Mouse (Mus musculus): ENCODE results near the gene Aox1.
A peak's percentile ranks its signal among the peaks of the same experiment; 100 is the strongest.

Aox1 gene

DNA sequence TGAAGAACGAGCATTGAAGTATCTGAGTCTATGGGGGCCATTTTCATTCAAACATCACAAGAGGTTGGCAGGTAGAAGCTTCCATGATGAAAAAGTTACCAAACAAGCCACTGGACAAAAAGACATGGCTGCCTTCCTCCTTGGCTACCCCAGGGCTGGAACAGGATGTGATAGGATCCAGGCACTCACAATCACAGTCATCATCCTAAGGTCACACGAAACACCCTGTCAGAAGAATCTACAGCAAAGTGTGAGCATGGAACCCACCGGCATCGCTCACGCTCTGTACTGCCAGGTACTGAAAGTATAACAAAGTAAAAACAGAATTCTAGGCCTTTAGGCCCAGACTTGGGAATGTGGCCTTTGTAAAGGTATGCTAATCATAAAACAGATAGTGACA, 80.5 kb downstream of the Aox1 start:
- DNase-seq (ENCODE audit: low spot score), result no peak

DNA sequence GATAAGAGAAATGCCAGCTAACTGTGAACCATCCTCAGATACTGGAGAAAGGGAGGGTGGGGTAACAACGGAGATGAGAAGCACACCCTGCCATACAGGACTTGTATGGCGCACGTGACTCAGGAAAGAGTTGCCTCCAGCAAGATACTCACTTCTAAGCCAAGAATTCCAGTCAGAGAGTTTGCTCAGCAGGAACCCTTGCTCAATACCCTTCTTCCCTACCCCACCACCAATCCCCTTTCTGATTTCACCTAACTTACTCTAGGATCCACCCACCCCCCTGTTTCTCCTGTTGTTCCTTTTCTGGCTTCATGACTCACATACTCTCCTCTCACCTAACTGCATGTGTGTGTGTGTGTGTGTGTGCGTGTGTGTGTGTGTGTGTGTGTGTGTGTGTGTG, 81.6 kb downstream of the Aox1 start:
- DNase-seq (ENCODE audit: low spot score), result no peak

DNA sequence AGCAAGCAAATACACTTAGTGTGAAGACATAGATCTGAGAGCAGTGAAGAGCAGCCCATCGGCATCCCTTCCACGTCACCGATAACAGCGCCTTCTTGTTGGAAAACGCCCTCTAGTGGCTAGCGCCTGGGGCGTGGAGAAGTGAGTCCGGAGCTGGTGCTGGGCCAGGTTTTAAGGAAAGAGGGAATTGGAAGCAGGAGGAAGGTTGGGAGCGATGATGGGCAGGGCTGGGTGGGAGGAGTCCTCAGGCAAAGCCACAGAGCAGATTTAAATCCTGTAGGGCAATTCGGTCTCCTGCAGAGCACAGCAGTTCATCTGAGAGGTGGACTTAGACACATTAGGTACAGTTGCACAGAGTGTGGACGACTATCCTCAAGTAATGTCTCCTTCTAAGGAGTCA, 83.1 kb downstream of the Aox1 start, which contains the start of gene Aox3:
Gene Aox3, plus strand, starts transcription at position 251 of the 400 bp plus-strand sequence.
- DNase-seq (ENCODE audit: low spot score), result peak; percentile 63

DNA sequence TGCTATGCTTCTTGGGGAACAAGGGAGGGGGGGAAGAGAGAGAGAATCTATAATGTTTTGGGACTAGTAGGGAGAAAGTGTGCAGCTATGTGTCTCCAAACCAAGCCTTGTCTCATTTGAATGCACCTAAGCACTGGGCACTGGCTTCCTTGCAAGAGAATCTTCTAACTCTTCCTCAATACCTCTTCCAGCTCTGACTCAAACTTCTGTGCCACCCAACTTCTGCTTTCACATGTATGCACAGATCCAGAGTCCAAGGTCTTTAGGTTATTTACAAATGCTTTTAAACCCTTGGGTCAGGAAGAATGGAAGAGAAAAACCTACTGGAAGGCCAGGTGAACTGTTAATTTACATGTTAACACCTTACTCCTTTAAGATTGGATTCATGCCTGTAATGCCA, 83.7 kb downstream of the Aox1 start:
- no peak for DNase-seq (ENCODE audit: low spot score)

DNA sequence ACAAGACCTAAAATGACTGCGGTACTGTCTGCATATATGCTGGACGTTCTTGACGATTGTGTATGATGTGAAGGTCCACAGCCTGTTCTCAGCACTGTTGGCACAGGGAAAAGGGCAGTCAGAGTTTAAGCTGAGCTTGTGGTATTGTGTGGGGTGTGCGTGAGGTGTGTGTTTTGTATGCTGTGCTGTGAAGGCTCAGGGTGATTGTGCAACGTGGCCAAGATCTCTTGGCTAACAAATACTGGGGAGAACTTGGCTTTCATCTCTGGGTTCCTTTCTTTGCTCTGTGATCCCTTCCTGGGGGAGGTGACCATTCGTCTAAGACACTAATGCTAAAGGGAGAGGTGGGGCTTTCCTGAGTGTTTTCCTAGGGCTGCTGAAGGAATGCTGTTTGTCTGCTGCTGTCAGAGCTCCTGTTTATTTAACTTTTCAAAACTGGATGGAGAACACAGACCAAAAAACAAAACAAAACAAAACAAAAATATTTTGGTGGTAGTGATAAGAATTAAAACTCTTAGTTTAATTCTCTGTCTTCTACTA, 84.4 kb downstream of the Aox1 start:
- no peak for DNase-seq (ENCODE audit: low spot score)

DNA sequence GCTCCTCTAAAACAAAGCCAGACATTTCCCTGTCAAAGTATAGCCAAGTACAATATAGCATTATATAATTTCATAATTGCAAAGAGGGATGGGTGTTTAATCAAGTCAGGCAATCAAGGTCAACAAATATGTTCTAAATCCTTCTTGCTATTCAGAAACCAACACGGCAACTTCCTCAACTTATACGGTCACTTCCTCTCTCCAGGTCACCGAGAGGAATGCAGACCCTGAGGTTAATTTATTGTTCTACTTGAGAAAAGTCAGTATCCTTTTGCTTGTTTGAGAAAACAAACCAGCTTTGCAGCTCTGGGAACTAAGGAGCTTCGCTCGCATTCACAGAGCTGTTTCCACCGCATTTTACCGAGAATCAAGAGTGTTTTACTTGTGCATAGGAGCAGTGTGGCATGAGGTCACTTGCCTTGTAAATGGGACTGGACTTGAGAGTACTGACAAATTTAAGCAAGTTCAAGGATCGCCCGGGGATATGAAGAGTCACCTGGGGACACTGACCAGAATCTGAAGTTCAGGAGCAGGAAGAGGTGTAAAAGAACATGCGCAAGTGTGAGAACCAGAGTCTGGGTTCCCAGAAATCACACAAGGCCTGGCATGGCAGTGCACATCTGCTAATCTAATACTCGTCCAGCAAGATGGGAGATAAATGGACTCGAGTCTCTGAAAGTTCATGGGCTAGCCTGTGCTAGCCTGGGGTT, 85.1 kb downstream of the Aox1 start:
- no peak for DNase-seq (ENCODE audit: low spot score)

DNA sequence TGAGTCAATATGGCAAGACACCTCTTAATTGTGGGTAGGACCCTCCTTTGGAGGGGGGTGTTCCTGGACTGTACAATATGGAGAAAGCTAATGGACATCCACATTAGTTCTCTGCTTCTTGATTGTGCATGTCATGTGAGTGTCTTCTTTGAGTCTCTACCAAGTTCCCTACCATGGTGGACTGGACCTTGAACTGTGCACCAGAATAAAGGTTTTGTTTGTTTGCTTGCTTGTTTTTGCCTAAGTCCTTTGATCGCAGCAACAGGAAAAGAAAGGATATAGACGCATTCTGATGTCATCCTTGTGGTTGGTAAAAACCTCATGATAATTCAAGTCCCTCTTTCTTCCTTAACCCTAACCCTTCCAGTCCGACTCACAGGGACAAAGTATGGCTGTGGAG, 88.5 kb downstream of the Aox1 start:
- DNase-seq (ENCODE audit: low spot score), result no peak

DNA sequence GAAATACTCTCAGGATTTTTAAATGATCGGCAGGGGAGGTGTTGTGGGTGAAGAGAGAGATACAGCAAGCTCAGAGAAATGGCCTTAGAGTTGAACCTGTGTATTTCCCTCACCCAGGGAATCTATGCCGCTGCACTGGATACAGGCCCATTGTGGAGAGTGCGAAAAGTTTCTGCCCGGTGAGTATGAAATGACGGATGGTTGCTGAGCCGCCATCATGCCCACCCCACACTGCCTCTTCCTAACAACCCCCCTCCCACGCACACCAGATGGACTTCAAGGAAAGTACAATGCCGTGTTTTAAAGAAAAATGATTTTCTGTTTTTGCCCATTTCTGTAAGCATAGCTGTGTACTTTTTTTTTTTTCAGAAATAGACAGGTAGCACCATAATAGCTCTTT, 95.2 kb downstream of the Aox1 start:
- DNase-seq (ENCODE audit: low spot score), result no peak

DNA sequence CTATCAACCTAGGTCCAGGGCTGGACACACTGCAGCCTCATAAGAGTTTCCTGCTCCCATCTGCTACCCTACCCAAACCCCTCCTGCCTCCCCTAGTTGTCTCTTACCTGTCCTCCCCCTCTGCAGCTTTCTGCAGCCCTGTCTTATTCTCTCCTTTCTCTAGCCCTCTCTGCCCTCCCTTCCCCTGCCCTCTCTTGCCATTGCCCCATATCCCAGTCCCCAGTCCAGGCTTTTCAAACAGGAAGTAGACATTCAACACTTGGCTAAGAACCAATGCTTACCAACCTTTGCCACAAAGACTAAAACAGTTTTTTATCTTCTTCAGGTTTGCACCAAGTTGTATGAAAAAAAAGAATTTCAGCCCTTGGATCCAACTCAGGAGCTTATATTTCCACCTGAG, 108.2 kb downstream of the Aox1 start:
- DNase-seq (ENCODE audit: low spot score), result no peak

DNA sequence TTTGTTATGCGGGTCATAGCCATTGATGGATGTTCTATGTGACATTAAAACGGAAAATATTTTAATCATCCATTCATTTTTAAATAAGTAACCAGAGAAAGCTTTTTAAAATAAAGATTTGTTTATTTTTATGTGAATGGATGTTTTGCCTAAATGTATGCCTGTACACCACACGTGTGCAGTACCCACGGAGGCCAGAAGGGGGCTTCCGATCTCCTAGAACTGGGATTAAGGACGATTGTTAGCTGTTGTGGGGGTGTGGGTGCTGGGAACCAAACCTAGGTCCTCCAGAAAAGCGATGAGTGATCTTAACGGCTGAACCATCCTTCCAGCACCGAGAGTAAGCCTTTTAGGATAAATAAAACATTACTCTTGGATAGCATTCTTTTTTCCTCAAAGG, 109.3 kb downstream of the Aox1 start:
- DNase-seq (ENCODE audit: low spot score), result no peak

DNA sequence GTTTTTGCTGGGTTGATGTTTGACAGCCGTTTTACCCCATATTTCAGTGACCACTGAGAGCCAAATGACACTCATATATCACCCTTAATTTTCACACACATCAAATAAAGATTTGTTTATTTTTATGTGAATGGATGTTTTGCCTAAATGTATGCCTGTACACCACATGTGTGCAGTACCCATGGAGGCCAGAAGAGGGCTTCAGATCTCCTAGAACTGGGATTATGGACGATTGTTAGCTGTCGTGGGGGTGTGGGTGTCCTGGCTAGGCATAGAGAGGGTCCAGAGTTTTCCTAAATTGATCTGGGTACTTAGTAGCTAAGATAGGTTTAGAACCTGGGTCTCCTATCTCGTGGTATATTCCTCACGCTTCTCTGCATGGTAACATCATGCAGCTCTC, 110.9 kb downstream of the Aox1 start:
- no peak for DNase-seq (ENCODE audit: low spot score)

DNA sequence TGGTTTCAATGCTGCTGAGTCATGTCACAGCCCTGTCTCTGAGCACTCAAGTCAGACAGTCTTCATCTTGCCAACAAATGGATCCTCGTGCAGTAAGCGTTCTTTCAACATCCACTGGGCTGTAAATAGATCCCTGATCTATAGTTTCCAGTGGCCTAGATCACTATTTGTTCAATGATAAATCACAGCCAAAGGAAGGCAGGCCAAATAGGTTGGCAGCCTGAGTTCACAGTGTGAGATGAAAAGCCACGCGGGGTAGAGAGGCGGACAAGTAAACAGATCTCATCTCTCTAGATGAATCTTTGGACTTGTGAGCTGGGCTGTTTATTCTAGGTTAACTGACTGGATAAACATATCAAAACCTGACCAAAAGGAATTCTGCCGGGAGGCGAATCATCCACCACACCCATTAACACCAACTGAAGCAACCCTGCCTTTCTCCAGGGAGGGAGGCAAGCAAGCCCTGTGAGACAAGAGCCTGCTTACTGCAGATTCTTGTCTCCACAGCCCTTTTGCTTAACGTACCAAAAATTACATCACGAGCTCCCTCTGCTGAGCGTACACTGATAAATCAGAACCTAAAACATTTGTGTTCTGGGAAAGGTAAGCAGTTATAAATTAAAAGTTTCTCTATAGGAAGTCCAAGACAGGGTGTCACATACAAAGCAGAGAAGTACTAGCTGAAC, 114.8 kb downstream of the Aox1 start:
- no peak for DNase-seq (ENCODE audit: low spot score)

DNA sequence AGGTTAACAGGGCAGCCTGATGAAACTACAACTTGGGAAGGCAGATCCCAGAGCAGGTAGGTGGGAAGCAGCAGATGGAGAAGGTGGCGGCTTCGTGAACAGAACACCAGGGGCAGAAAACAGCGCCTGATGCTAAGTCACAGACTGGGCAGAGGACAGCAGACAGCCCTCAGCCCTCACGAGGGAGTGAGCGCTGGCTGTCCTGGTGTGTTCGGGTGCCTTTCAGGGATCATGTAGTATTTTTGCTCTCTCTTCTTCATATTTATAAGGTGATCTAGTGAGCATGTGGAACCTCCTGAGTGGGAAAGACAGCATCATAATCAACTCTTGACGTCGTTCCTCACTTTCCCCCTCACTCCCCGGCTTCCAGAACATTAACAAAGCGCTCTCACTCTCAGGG, 116.3 kb downstream of the Aox1 start:
- no peak for DNase-seq (ENCODE audit: low spot score)

DNA sequence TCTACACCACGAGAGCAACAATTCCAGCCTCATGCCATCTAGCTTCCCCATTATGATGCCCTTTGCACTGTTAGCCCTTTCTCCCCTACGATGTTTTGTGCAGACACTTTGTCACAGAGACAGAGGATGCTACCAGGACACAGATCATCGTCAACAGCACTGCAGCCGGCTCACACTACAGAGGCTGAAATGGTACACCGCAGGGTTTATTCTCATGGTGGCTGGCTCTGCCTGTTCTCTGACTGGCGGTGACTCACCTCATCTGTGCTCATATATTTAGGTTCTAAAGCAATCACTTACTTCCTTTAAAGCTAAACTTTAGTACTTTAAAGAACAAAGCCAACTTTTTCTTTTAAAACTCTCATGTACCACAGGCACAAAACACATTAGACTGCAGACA, 118.0 kb downstream of the Aox1 start:
- no peak for DNase-seq (ENCODE audit: low spot score)

DNA sequence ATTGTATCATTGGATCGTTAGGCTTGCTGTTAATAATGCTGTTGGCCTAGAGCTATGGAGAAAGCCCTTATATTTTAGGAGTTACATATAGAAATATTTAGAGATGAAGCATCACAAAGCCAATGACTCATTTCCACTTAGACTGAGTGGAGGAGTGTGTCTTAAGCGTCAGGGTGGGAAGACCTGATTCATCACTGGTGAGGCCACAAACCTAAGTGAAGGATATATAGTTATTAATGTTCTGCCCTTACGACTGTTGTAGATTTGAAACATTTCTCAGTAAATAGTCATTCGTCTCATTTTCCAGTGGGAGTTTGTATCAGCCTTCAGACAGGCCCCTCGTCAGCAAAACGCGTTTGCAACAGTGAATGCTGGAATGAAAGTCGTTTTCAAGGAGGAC, 122.5 kb downstream of the Aox1 start:
- no peak for DNase-seq (ENCODE audit: low spot score)
